Comparison of ENCODE assay signal across 15 mouse cellular contexts in the genomic region with DNA sequence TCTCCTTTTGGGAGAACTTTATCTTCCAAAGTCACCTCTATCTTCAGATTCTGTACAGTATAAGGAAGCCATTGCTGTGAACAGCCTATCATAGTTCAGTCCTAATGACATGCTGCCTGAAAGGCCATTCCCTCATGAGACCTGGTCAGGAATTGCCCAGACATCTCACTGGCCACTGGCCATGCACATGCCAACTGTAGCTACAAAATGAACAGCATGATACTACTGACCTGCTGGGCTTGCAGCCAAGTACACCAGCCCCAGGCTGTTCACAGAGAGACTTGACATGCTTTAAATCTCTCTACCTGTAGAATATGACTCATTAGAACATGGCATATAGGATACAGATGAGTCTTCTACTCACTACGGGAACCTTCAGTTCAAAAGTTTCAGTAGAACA.
DNase-seq lines count a peak whose midpoint lies in the region; ATAC-seq and TF ChIP-seq lines count a peak whose summit lies in the region.
"Had no signal": no experiment of that assay in that cellular context is flagged by ENCODE, and none has a peak within 500 bp of the region (broad histone marks: within the 10 kb centered on the region; RNA-seq: fewer than 3 reads in every experiment).

No protein-coding gene starts in this region.

- H3K4me3 ChIP-seq in embryonic facial prominence, embryonic 12.5 days = no peak overlapping the region
- H3K4me3 ChIP-seq in embryonic facial prominence, embryonic 10.5 days = no peak overlapping the region
- H3K4me3 ChIP-seq in kidney, adult 2 months (ENCODE audit: insufficient read depth, low read depth, low read length) = no peak overlapping the region
- H3K4me3 ChIP-seq in kidney, embryonic 15.5 days (replicated peaks) = no peak overlapping the region
- H3K4me3 ChIP-seq in liver, embryonic 11.5 days (ENCODE audit: low read depth, low read length) = no peak overlapping the region
- H3K4me3 ChIP-seq: heart, embryonic 13.5 days; intestine, embryonic 15.5 days; liver, embryonic 13.5 days; megakaryocyte, embryonic 14.5 days had no signal

- ATAC-seq in embryonic facial prominence, embryonic 12.5 days (ENCODE audit: insufficient number of reproducible peaks, insufficient read depth, low FRiP score, low TSS enrichment) = 0 out of 2 replicates have a peak, but pooled peaks have one; percentile 6
- no peak for ATAC-seq in kidney, embryonic 15.5 days (replicated peaks; ENCODE audit: low FRiP score)
- no peak for ATAC-seq in liver, embryonic 11.5 days (replicated peaks; ENCODE audit: low FRiP score)
- ATAC-seq: forebrain, embryonic 14.5 days; intestine, embryonic 15.5 days; lung, postnatal 0 days had no signal

- no peak for TF ChIP-seq POLR2A in kidney, adult 2 months (IDR thresholded peaks at IDR 0.05; ENCODE audit: low read depth, low read length)

- H3K27me3 ChIP-seq in embryonic facial prominence, embryonic 12.5 days = no peaks in the 10 kb centered on the region
- H3K27me3 ChIP-seq in embryonic facial prominence, embryonic 10.5 days (replicated peaks; ENCODE audit: low read depth, poor library complexity, severe bottlenecking) = no peaks in the 10 kb centered on the region
- H3K27me3 ChIP-seq in kidney, adult 2 months (replicated peaks; ENCODE audit: control insufficient read depth, insufficient read depth, low read length) = no peaks in the 10 kb centered on the region
- H3K27me3 ChIP-seq in kidney, embryonic 15.5 days = no peaks in the 10 kb centered on the region
- no peaks in the 10 kb centered on the region for H3K27me3 ChIP-seq in liver, embryonic 11.5 days (replicated peaks; ENCODE audit: control insufficient read depth, insufficient read depth, low read length)
- H3K27me3 ChIP-seq: heart, embryonic 13.5 days; intestine, embryonic 15.5 days; liver, embryonic 13.5 days; megakaryocyte, embryonic 14.5 days had no signal

- 90% methylated on average over 1 of the region's 1 CpGs for WGBS in embryonic facial prominence, embryonic 12.5 days
- WGBS in embryonic facial prominence, embryonic 10.5 days = 91% methylated on average over 1 of the region's 1 CpGs
- WGBS in kidney, adult 2 months = 75% methylated on average over 1 of the region's 1 CpGs
- WGBS in kidney, embryonic 15.5 days = 73% methylated on average over 1 of the region's 1 CpGs
- WGBS in liver, embryonic 11.5 days = 83% methylated on average over 1 of the region's 1 CpGs

- no peak overlapping the region for H3K27ac ChIP-seq in embryonic facial prominence, embryonic 12.5 days
- H3K27ac ChIP-seq in embryonic facial prominence, embryonic 10.5 days (replicated peaks) = no peak overlapping the region
- H3K27ac ChIP-seq in kidney, adult 2 months (ENCODE audit: insufficient read depth, low read depth, low read length) = no peak overlapping the region
- no peak overlapping the region for H3K27ac ChIP-seq in kidney, embryonic 15.5 days
- no peak overlapping the region for H3K27ac ChIP-seq in liver, embryonic 11.5 days (ENCODE audit: low read depth, low read length)
- H3K27ac ChIP-seq: heart, embryonic 13.5 days; intestine, embryonic 15.5 days; liver, embryonic 13.5 days had no signal

- H3K36me3 ChIP-seq in embryonic facial prominence, embryonic 12.5 days = no peaks in the 10 kb centered on the region
- H3K36me3 ChIP-seq in embryonic facial prominence, embryonic 10.5 days (replicated peaks) = no peaks in the 10 kb centered on the region
- H3K36me3 ChIP-seq in kidney, adult 2 months (ENCODE audit: control insufficient read depth, insufficient read depth, low read length) = no peaks in the 10 kb centered on the region
- H3K36me3 ChIP-seq in kidney, embryonic 15.5 days = no peaks in the 10 kb centered on the region
- no peaks in the 10 kb centered on the region for H3K36me3 ChIP-seq in liver, embryonic 11.5 days (ENCODE audit: control insufficient read depth, insufficient read depth, low read length)
- H3K36me3 ChIP-seq: heart, embryonic 13.5 days; intestine, embryonic 15.5 days; liver, embryonic 13.5 days had no signal

- no peak for TF ChIP-seq CTCF in kidney, adult 2 months (conservative IDR thresholded peaks at IDR 0.05; ENCODE audit: insufficient read depth, insufficient read length, low read depth, low read length)

- DNase-seq in embryonic facial prominence, embryonic 10.5 days (ENCODE audit: low spot score) = no peak
- peak; percentile 16 for DNase-seq in kidney, adult 2 months
- DNase-seq in brain, adult 2 months (ENCODE audit: low read depth, low spot score) = peak; percentile 25
- DNase-seq in cerebellum, postnatal 25 days = peak; percentile 82 to 88
- DNase-seq in right cerebral cortex, postnatal 14 days = no peak
- DNase-seq in liver, embryonic 11.5 days (ENCODE audit: low spot score) = no peak
- DNase-seq: liver, embryonic 13.5 days; spleen, adult 18-20 months had no signal

- no peaks in the 10 kb centered on the region for H3K4me1 ChIP-seq in embryonic facial prominence, embryonic 12.5 days
- no peaks in the 10 kb centered on the region for H3K4me1 ChIP-seq in embryonic facial prominence, embryonic 10.5 days
- no peaks in the 10 kb centered on the region for H3K4me1 ChIP-seq in kidney, adult 2 months (ENCODE audit: control insufficient read depth, insufficient read depth, low read length)
- no peaks in the 10 kb centered on the region for H3K4me1 ChIP-seq in kidney, embryonic 15.5 days
- H3K4me1 ChIP-seq in liver, embryonic 11.5 days (replicated peaks; ENCODE audit: control insufficient read depth, insufficient read depth, low read length) = no peaks in the 10 kb centered on the region
- H3K4me1 ChIP-seq: intestine, embryonic 15.5 days; liver, embryonic 13.5 days; megakaryocyte, embryonic 14.5 days had no signal

- no peak overlapping the region for H3K9ac ChIP-seq in embryonic facial prominence, embryonic 12.5 days
- no peak overlapping the region for H3K9ac ChIP-seq in kidney, embryonic 15.5 days
- no peak overlapping the region for H3K9ac ChIP-seq in liver, embryonic 11.5 days (ENCODE audit: low read depth, low read length)
- H3K9ac ChIP-seq: heart, embryonic 13.5 days; intestine, embryonic 15.5 days; liver, embryonic 13.5 days had no signal

- no peaks in the 10 kb centered on the region for H3K9me3 ChIP-seq in embryonic facial prominence, embryonic 12.5 days
- H3K9me3 ChIP-seq in embryonic facial prominence, embryonic 10.5 days = no peaks in the 10 kb centered on the region
- no peaks in the 10 kb centered on the region for H3K9me3 ChIP-seq in kidney, embryonic 15.5 days (replicated peaks)
- H3K9me3 ChIP-seq in liver, embryonic 11.5 days (ENCODE audit: control insufficient read depth, low read length) = no peaks in the 10 kb centered on the region
- H3K9me3 ChIP-seq: heart, embryonic 13.5 days; intestine, embryonic 15.5 days; liver, embryonic 13.5 days; megakaryocyte, embryonic 14.5 days had no signal

- no peak overlapping the region for H3K4me2 ChIP-seq in embryonic facial prominence, embryonic 12.5 days (replicated peaks)
- H3K4me2 ChIP-seq in kidney, embryonic 15.5 days = no peak overlapping the region
- H3K4me2 ChIP-seq in liver, embryonic 11.5 days = no peak overlapping the region
- H3K4me2 ChIP-seq: heart, embryonic 13.5 days; intestine, embryonic 15.5 days; liver, embryonic 13.5 days had no signal

Comparison
In these comparisons a context has a peak if more than half of its experiments do, and no peak if none do; other contexts are left out.
1. DNase-seq: peak in kidney, adult 2 months (single experiment), brain, adult 2 months (single experiment) and cerebellum, postnatal 25 days (2 of 2); none in embryonic facial prominence, embryonic 10.5 days (single experiment), right cerebral cortex, postnatal 14 days (single experiment) and liver, embryonic 11.5 days (single experiment).